Mouse (Mus musculus): ENCODE results near the gene Ranbp3l.

DNA sequence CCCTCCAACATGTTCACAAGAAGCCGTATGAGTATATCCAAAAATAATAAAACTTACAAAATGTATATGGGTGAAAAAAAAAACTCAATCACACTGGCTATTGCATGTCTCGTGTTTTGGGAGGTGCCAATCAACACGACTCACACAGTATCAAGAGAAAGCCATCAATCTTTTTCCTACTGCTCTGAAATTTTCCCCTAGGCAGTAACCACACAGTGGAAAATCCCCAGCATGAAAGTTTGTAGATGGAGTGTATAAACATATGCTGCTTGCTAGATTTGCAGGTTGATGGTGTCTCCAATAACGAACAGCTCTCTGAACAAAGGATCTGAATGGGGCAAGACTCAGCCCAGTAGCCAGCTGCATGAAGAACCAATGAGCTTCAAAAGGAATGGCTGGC is 16.9 kb upstream of the Ranbp3l start:
- no peak for TF ChIP-seq CTCF (IDR thresholded peaks at IDR 0.05)
- TF ChIP-seq POLR2A (IDR thresholded peaks at IDR 0.05; ENCODE audit: insufficient read depth, low read depth, low read length) = no peak
- no peak for TF ChIP-seq EP300 (IDR thresholded peaks at IDR 0.05; ENCODE audit: insufficient read depth, low read depth, low read length)

All from heart, adult 2 months (tissue).